Mouse (Mus musculus) testis, postnatal 10 days (tissue): ENCODE results near the gene Cldn6.

Source experiments
- DNase-seq: peaks from one replicate; pipeline ENCODE4 v3.0.0; 2021; ENCODE audit warnings: low spot score

Gene Cldn6

GRCm38 (mm10) chr17:23679127-23679835 lies at the start of gene Cldn6:
Gene Cldn6 (plus strand): TSS chr17:23679249.
- DNase-seq = no peak

DNA sequence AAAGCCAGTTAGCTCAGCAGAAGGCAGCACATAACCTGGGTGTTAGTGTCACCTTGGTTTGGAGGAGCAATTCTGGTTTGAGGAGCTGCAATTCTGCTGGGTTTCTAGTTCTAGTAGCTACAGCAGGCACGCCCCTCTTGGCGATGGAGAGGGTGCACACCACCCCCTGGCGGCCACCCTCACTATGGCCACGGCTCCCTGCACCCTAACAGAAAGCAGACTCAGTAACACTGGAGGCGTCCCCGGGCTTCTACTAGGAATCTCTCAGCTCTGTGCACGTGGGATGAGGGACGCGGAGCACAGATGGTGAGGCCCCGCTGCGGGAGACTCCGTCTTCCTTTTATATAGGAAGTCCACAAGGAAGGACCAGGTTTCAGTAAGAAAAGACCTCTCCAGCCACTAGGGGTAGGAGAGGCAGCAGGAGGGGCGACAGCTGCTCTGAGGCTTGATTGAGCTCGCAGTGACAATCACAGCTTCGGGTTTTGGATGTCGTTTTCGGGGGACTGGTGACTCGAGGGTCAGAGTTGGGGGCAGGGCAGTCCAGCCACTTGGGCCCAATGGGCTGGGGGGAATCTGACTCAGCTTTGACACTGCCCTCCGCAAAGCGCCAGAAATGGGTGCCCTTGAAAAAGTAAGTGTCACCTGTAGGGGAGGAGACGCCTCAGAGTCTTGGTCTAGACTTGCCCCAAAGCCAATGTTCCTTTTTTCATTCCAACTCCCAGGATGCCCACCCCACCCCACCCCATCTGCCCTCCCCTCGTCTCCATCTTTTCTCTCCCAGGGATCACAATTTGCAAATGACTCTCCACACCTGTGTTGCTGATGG lies 48.6 kb upstream of the Cldn6 start:
- DNase-seq = peak; percentile 92

DNA sequence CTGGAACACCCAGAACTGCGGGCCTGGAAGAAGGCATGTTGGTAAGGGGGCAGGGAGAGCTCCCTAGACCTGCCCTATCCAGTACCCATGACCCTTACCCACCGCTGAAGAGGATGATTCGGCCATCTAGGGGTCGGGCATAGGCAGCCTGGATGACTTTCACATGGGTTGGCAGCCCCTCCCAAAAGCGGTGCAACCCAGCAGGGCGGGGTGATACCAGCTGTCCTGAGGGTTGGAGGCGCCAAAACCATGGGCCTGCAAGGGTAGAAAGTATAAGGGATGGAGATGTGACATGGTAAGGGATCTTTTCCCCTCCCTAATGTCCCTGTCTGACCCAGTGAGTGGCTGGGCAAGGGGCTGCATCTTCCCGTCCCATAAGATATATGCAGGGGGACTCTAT lies 47.8 kb upstream of the Cldn6 start:
- DNase-seq = no peak

DNA sequence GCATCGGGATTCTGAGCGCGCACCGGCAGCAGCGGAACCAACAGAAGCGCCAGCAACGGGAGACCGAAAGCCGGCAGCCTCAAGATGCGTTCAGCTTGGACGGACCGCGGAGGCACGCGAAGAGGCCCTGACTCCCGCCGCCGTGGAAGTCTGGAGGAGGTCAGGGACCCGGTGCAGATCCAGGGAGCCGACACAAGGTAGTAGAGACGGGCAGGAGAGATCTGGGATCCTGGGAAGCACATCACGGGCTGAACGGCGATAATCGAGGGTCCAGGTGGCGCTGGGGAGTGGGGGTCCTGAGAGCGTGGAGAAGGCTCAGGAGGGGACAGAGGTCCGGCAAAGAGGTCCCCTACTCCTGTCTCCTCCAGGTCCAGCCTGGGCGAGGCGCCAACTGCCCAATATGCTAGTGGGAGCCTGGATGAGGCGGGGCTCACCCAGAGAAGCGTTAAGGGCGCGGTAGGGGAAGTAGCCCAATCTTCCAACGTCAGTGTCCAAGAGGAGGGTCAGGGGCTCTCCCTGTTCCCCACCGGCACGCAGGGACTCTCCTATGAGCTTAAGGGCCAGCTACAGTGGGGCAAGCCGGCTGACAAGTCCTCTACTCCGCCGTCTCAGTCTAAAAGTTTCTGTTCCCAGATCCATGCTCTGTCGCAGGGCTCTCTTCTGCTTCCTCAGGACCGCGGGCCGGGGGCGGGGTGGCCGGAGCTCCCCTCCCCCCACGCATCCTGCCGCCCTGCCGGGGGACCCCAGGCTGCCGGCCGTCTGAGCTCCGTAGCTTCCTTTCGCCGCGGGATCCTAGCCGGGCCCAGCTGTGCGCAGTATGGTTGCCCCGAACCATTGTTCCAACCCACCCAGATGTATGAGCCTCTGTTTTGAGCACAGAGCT lies 34.2 kb upstream of the Cldn6 start, which contains the start of gene Mmp25:
Gene Mmp25 (minus strand): TSS at position 665 of the 883 bp plus-strand sequence.
- DNase-seq = peak; percentile 67

DNA sequence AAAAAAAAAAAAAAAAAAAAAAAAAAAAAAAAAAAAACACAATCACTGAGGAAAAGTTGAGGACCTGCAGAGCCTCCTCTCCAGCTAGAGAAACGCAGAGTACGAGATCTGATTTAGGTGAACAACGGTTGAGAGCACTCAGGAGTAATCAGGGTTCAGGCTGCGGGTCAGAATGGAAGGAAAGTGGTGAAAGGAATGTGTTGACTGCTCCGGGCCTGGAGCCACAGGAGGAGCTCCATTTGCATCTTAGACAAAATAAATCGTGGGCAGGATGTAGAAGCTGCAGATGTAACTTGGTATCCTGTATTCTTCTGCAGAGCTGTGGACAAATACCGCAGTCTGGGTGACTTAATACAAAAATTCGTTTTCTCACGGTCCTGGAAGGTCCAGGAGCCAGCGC lies 33.2 kb upstream of the Cldn6 start:
- DNase-seq = no peak

DNA sequence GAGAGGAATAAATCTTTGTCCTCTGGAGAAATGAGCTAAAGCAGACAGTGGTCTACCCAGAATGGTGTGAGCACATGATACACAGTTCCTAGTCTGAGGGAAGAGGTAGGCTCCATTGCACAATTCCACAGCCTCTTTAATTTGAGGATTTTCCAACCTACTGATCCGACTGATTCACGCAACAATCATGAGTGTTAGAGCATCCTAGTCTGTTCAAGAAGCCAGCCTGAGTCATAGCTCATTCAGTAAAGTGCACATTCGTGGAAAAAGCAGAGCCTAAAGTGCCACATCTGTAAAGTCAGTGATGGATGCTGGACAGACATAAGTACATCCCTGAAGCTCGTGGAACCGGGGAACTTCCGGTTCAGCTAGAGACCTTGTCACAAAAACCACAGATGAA lies 27.7 kb upstream of the Cldn6 start:
- DNase-seq = no peak

GRCm38 (mm10) chr17:23653324-23653723 lies 25.7 kb upstream of the Cldn6 start:
- no peak for DNase-seq

- DNase-seq = no peak
Measured at GRCm38 (mm10) chr17:23654001-23654400, 25.0 kb upstream of the Cldn6 start.

DNA sequence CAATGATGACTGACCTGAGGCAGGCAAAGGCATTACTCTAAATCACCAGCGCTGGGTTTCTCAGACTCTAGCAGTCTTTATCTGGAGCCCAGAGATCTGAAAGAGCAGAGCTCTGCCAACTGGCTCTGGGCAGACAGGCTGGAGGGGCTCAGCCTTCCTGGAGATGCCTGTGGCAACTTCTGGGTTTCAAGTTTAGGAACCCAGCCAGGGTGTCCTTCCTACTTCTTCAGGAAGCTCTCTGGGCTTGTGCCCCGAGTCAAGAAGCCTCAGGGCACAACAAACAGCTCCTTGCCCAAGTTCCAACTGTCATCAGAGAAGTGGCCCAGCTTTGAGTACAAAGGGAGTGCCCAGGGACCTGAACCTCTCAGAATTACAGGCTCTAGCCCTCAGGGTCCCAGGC lies 24.6 kb upstream of the Cldn6 start:
- DNase-seq = no peak

DNA sequence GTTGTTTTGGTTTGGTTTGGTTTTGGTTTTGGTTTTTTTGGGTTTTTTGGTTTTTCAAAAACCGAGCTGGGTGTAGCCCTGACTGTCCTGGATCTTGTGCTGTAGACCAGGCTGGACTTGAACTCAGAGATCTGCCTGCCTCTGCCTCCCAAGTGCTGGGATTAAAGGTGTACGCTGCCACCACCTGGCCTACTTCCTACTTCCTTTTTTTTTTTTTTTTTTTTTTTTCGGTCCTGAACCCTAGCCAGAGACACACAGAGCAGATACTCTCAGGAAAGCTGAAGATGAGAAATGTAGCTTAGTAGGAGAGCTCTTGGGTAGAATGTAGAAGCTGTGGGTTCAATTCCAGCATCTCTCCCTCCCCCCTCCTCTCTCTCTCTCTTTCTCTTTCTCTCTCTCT lies 20.6 kb upstream of the Cldn6 start:
- no peak for DNase-seq

DNA sequence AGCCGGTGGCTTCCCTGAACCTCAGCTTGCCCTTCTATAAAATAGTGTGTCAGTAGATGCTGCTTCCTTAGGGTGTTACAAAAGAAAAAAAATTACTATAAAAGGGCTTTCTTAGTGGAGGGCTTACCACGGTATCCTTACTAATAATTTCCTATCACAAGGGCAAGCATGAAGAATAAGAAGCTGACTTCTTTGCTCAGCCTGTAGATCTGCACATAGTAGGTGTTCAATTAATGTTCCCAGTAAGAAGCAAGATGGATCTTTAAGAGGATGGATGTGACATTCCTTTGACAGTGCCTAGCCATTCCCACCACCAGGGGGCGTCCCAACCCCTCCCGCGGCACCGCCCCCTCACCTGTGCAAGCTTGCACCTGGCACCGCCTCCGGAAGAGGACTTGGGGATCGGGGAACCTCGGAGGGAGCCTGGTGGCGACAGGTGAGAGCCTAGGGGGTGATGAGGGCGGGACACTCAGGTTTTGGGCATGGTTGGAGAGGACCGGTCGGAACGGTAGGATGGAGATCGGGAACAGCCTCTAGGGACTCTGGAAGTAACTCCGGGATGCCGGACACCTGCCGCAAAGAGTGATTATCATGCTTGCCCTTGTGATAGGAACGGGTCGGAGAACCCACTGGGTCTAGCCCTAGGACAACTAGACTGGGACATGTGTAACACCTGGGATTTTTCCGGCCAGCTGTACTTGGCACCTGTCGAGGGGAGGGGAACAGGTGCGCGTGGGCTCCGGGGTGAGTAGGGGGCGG lies 18.8 kb upstream of the Cldn6 start, which contains the start of gene Bicdl2:
Gene Bicdl2 (plus strand): TSS at position 390 of the 759 bp plus-strand sequence.
- DNase-seq = peak; percentile 82

DNA sequence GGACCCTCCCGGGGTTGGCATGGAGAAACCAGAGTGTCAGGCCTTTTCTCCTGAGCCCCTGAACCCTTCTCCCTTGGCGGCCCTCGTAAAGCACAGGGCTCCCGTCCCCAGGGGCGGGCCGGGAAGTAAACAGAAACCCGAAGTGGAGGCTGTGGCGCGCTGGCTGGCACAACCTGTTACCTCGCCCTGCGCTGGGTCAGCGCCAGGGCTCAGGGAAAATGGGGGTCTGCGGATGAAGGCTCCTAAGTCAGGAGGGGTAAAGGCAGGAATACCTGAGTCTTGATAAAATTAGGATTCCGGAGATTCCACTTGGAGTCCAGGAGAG lies 18.2 kb upstream of the Cldn6 start:
- no peak for DNase-seq

GRCm38 (mm10) chr17:23661526-23661925 lies 17.5 kb upstream of the Cldn6 start:
- peak; percentile 70 for DNase-seq

- no peak for DNase-seq
Measured at GRCm38 (mm10) chr17:23664556-23665021, 14.5 kb upstream of the Cldn6 start.

- DNase-seq = peak; percentile 51
Measured at GRCm38 (mm10) chr17:23665511-23665910, 13.5 kb upstream of the Cldn6 start.

DNA sequence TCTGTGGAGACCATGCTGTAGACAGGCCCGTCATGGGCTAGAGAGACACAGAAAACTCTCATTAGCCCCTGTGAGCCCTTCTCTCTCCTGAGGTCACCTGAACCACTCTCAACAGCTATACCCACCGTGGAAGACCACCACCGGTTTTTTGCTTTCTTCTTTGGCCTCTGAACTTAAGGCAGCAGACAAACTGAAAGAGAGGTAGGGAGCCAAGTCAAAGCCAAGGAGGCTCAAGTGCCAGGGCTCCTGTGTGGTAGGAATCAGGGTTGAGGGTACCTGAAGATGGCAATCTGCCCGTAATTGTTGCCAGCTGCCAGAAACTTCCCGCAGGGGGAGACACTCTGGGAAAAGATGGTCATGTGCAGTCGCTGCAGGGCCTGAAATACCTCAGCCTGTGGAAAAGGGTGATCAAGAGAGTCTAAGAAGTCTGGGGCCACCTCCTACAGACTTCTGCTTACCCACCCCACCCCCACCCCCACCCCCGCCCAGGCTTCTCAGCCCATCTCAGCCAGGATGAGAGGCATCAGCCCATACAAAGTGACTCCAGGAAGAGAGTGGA lies 8.5 kb upstream of the Cldn6 start:
- no peak for DNase-seq

DNA sequence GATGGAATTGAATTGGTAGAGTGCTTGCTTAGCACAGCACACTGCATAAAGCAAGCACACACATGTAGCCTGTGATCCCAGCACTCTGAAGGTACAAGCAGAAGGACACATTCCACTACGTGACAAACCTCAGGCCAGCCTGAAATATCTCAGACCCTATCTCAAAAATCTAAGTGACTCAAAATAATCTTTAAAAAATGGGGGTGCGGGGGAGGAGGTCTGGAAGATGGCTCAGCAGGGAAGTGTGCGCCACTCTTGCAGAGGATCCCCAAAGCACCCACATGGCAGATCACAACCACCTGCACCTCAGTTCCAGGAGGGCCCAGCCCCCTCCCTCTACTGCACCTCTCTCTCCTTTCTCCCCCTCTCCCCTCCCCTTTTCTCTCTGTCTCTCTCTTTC lies 7.5 kb upstream of the Cldn6 start:
- DNase-seq = no peak

DNA sequence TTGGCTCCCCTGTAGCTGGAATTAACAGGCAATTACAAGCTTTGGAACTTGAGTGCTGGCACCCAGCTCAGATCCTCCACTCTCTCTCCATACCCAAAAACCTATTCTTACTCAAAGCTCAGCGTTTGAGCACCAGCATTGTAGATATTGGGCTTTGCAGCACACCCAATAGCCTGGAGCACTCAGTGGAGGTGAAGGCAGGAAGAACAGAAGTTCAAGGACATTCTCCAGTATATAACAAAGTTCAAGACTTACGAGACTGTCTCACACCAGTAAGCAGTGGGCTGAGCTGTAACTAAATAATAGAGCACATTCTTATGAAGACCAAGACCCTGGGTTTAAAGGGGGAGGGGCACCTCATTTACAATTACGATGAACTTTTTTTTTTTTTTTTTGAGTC lies 6.3 kb upstream of the Cldn6 start:
- no peak for DNase-seq

DNA sequence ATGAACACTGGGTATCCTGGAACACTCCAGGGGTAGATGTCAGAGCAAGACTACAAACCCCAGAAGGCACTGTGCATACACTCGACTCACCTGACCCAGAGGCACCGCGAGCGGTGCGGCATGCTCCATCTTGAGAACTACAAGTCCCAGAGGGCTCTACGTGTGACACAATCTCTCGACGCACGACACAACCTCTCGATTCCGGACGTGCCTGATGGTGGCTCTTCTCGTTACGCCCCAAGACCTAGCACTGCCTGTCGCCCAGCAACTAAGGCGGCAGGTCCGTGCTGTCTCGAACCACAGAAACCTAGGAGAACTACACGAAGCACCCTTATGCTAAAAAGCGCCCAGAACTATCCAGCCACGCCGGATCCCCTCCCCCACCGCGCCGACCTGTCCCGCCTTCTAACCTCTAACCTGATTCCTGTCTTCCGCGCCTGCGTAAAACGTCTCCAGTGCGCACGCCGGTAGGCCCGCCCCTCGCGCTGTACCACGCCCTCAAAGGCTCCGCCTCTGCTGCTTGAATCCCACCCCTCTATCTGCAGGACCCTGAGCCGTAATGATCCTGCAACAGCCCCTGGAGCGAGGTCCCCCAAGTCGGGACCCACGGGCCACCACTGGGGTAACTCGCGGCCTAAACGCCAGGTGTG lies 5.5 kb upstream of the Cldn6 start, which contains the start of the genes Hcfc1r1 and Thoc6:
Gene Hcfc1r1 (plus strand): TSS at position 173 of the 650 bp plus-strand sequence.
Gene Thoc6 (minus strand): TSS at position 459 of the 650 bp plus-strand sequence.
- DNase-seq = peak; percentile 95

DNA sequence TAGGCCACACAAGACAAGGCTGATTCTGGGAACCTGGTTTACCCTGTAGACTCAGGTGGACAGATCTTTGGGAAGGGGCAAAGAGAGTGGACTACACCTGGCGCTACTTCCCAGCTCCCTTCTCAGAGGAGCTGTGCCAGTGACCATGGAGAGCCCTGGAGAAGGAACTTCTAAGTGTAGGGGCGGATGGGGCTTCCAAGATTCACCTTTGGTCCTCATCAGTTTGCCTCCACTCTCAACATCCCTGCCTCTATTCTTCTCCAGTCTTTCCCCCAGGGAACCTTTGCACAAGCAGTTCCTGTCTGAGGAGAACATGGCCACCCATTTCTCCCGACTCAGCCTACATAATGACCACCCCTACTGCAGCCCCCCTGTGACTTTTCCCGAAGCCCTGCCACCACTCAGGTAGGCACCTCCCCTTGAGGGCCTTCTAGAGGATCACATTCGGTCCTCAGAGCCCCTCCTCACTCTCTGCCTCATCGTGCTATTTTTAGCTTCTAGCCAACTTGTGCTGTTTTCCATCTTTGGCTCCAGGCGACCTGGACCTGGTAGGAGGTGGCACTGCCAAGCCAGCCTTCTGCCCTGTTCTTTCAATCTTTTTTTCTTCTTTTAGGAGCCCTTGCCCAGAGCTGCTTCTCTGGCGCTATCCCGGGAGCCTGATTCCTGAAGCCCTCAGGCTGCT lies 4.6 kb upstream of the Cldn6 start:
- DNase-seq = no peak
